Mouse (Mus musculus) lung, adult 2 months (tissue): ENCODE measurements around the gene Dennd1c.

ENCODE experiments used
- CTCF ChIP-seq: fragments of 200-500 bp; IDR thresholded peaks from 2 replicates; pipeline ENCODE4 v1.5.1; 2011; ENCODE audit warnings: mild to moderate bottlenecking, low read length, control low read depth; ENCODE audit not compliant: insufficient read depth
- POLR2A ChIP-seq: fragments of 200-500 bp; IDR thresholded peaks from 2 replicates; pipeline ENCODE4 v1.6.1; 2011; ENCODE audit warnings: low read depth, mild to moderate bottlenecking, control low read depth, low read length, borderline replicate concordance; ENCODE audit errors: extremely low read depth

- no peak for TF ChIP-seq POLR2A
- TF ChIP-seq CTCF = no peak
Observed at GRCm38 (mm10) chr17:57038978-57039377, 39.3 kb downstream of the Dennd1c start.
